Comparison of ENCODE assay signal across 9 mouse cellular contexts in the genomic region with DNA sequence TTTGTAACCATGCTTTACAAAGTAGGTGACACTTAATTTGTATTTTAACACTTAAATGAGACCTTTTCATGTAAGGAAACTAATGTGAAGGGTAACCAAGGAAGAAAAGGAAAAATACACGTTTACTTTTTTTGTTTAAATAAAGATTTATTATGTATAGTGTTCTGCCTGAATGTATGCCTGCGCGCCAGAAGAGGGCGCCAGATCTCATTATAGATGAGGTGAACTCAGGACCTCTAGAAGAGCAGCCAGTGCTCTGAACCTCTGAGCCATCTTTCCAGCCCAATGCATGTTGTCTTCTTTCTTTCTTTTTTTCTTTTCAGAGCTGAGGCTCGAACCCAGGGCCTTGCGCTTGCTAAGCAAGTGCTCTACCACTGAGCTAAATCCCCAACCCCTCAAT. TPM values are rescaled to one million over a fixed set of nuclear protein-coding genes. Genes with fewer than 3 reads are reported as not detected.
A peak's percentile ranks its signal among the peaks of the same experiment; 100 is the strongest.
DNase-seq lines count a peak whose midpoint lies in the region; ATAC-seq lines count a peak whose summit lies in the region.
"Had no signal": no experiment of that assay in that cellular context is flagged by ENCODE, and none has a peak within 500 bp of the region (broad histone marks: within the 10 kb centered on the region; RNA-seq: fewer than 3 reads in every experiment).

No protein-coding gene starts in this region.

- peak; percentile 21 for DNase-seq in embryo, embryonic 10 days (ENCODE audit: low spot score)
- no peak for DNase-seq in embryo, embryonic 9.5 days (ENCODE audit: extremely low spot score)
- DNase-seq in right cerebral cortex, postnatal 14 days, result peak; percentile 9
- no peak for DNase-seq in right cerebral cortex, postnatal 36 days (ENCODE audit: low spot score in 2 of 2)
- DNase-seq in embryo, embryonic 10.5 days (ENCODE audit: low spot score), result peak; percentile 18
- peak; percentile 35 for DNase-seq in lung, postnatal 36 days
- no peak for DNase-seq in heart, adult 9 months (ENCODE audit: low spot score in 2 of 2)

- H3K9ac ChIP-seq in midbrain, embryonic 13.5 days (replicated peaks), result no peak overlapping the region

- H3K27ac ChIP-seq in midbrain, embryonic 13.5 days, result no peak overlapping the region

- ATAC-seq in midbrain, embryonic 13.5 days, result no peak

- H3K4me1 ChIP-seq in midbrain, embryonic 13.5 days (replicated peaks), result no peaks in the 10 kb centered on the region

- WGBS in midbrain, embryonic 13.5 days, result 19% methylated on average over 6 of the region's 6 CpGs

- no peak overlapping the region for H3K4me2 ChIP-seq in midbrain, embryonic 13.5 days (replicated peaks)

- no peaks in the 10 kb centered on the region for H3K36me3 ChIP-seq in midbrain, embryonic 13.5 days

- no peak overlapping the region for H3K4me3 ChIP-seq in midbrain, embryonic 13.5 days (replicated peaks)

- H3K27me3 ChIP-seq in midbrain, embryonic 13.5 days, result no peaks in the 10 kb centered on the region

- H3K9me3 ChIP-seq in midbrain, embryonic 13.5 days, result no peaks in the 10 kb centered on the region

RNA-seq across cellular contexts. Expression of a gene that starts 23.1 kb away (rescaled TPM):
- 0.15 TPM in 1 of 2 replicates, not detected in the other for polyA plus RNA-seq in midbrain, embryonic 13.5 days (2015; fragmentation: Nextera tagmentation; extraction: Ambion mirVana)
- polyA plus RNA-seq: neural tube, embryonic 14.5 days had no signal

RNA-seq across cellular contexts. Expression of a gene that starts 25.4 kb away (rescaled TPM):
- 55.5 and 57.1 TPM in 2 replicates for polyA plus RNA-seq in midbrain, embryonic 13.5 days (2015; fragmentation: Nextera tagmentation; extraction: Ambion mirVana)

RNA-seq across cellular contexts. Expression of a gene that starts 37.1 kb away (rescaled TPM):
- polyA plus RNA-seq in midbrain, embryonic 13.5 days (2015; fragmentation: Nextera tagmentation; extraction: Ambion mirVana), result 45.2 and 49.4 TPM in 2 replicates

RNA-seq across cellular contexts. Expression of a gene that starts 47.9 kb away (rescaled TPM):
- polyA plus RNA-seq in midbrain, embryonic 13.5 days (2015; fragmentation: Nextera tagmentation; extraction: Ambion mirVana), result not detected in 2 replicates
- polyA plus RNA-seq: neural tube, embryonic 14.5 days had no signal

Comparison
In these comparisons a context has a peak if more than half of its experiments do, and no peak if none do; other contexts are left out.
1. DNase-seq: peak in embryo, embryonic 10 days (single experiment), right cerebral cortex, postnatal 14 days (single experiment), embryo, embryonic 10.5 days (single experiment) and lung, postnatal 36 days (single experiment); none in embryo, embryonic 9.5 days (single experiment), right cerebral cortex, postnatal 36 days (0 of 2) and heart, adult 9 months (0 of 2).